Mouse (Mus musculus) heart, embryonic 15.5 days (tissue): ENCODE measurements around the gene Katnbl1. TPM values are rescaled to one million over a fixed set of nuclear protein-coding genes. Genes with fewer than 3 reads are reported as not detected.
"Not testable (repeated sequence)": the region's sequence is repeated elsewhere in the genome, so short reads cannot be mapped to it uniquely, and the experiment has no call there.

Experiments
- ATAC-seq: fragments of 200-750 bp; cut with Nextera tagmentation; replicated peaks from 2 replicates; pipeline ENCODE4 v1.8.0; 2017; ENCODE audit warnings: low read depth, moderate TSS enrichment; ENCODE audit not compliant: insufficient number of reproducible peaks, insufficient read depth, low FRiP score
- H3K27ac ChIP-seq: fragments of 300-500 bp; sonication (generic); 2 replicates; pipeline ENCODE4 v1.5.1; 2015; ENCODE audit warnings: mild to moderate bottlenecking, inconsistent platforms
- H3K27me3 ChIP-seq: fragments of 300-500 bp; sonication (generic); 2 replicates; pipeline ENCODE4 v1.6.1; 2015; ENCODE audit warnings: inconsistent platforms
- H3K36me3 ChIP-seq: fragments of 300-500 bp; sonication (generic); 2 replicates; pipeline ENCODE4 v1.6.1; 2015; ENCODE audit warnings: mild to moderate bottlenecking, inconsistent platforms
- H3K4me1 ChIP-seq: fragments of 300-500 bp; sonication (generic); replicated peaks from 2 replicates; pipeline ENCODE4 v1.6.1; 2015; ENCODE audit warnings: inconsistent platforms
- H3K4me2 ChIP-seq: fragments of 300-500 bp; sonication (generic); 2 replicates; pipeline ENCODE4 v1.6.1; 2015; ENCODE audit warnings: inconsistent platforms, mild to moderate bottlenecking, moderate library complexity
- H3K4me3 ChIP-seq: fragments of 300-500 bp; sonication (generic); 2 replicates; pipeline ENCODE4 v1.5.1; 2015; ENCODE audit warnings: mild to moderate bottlenecking, inconsistent platforms
- H3K9ac ChIP-seq: fragments of 300-500 bp; sonication (generic); 2 replicates; pipeline ENCODE4 v1.6.1; 2015; ENCODE audit warnings: mild to moderate bottlenecking, inconsistent platforms
- H3K9me3 ChIP-seq: fragments of 300-500 bp; sonication (generic); replicated peaks from 2 replicates; pipeline ENCODE4 v1.6.1; 2016; ENCODE audit warnings: inconsistent platforms
- WGBS: fragments of 180-500 bp; shearing (Covaris S2); methylation state at CpG from one replicate; pipeline ENCODE4 v1.1.7; 2015; ENCODE audit warnings: mixed read lengths; 5-methylcytosine and 5-hydroxymethylcytosine counted together
- polyA plus RNA-seq: library from polyadenylated mRNA; unstranded; fragments of >200 nt; fragmentation: Nextera tagmentation; extraction: Ambion mirVana; gene quantifications from 2 replicates; pipeline ENCODE4 v1.2.1, GENCODE M21; 2015

Gene Katnbl1
- polyA plus RNA-seq, 1 experiment from 2014 or later: 20.6 TPM

GRCm38 (mm10) chr2:112396649-112397048 lies 17.6 kb downstream of the Katnbl1 start:
- no peak for ATAC-seq
- no peak overlapping the region for H3K4me3 ChIP-seq
- H3K36me3 ChIP-seq: no peaks in the 10 kb centered on the region
- H3K27me3 ChIP-seq: no peaks in the 10 kb centered on the region
- no peaks in the 10 kb centered on the region for H3K9me3 ChIP-seq
- H3K9ac ChIP-seq: no peak overlapping the region
- H3K27ac ChIP-seq: 0 out of 2 replicates have a peak overlapping the region, but pooled peaks have one; percentile 9
- WGBS: 51% methylated on average over 1 of the region's 1 CpGs
- no peak overlapping the region for H3K4me2 ChIP-seq
- 0 out of 2 replicates have a peak, but pooled peaks cover 5% of the 10 kb centered on the region for H3K4me1 ChIP-seq

- H3K27ac ChIP-seq: no peak overlapping the region
- no peaks in the 10 kb centered on the region for H3K4me1 ChIP-seq
- ATAC-seq: no peak
- no peak overlapping the region for H3K4me3 ChIP-seq
- H3K9ac ChIP-seq: no peak overlapping the region
- peaks cover 35% of the 10 kb centered on the region for H3K36me3 ChIP-seq
- 83% methylated on average over 3 of the region's 3 CpGs for WGBS
- no peaks in the 10 kb centered on the region for H3K27me3 ChIP-seq
- no peak overlapping the region for H3K4me2 ChIP-seq
- no peaks in the 10 kb centered on the region for H3K9me3 ChIP-seq
Measured at GRCm38 (mm10) chr2:112407030-112407429, 28.0 kb downstream of the Katnbl1 start.

- Histone ChIP-seq H3K27ac (no peak overlapping the region), H3K4me2 (no peak overlapping the region), H3K4me1 (no peaks in the 10 kb centered on the region), H3K9me3 (no peaks in the 10 kb centered on the region), H3K36me3 (no peaks in the 10 kb centered on the region), H3K27me3 (no peaks in the 10 kb centered on the region), H3K9ac (no peak overlapping the region), H3K4me3 (no peak overlapping the region)
- ATAC-seq: no peak
- 54% methylated on average over 3 of the region's 3 CpGs for WGBS
Measured at GRCm38 (mm10) chr2:112425308-112425707, 46.3 kb downstream of the Katnbl1 start.

- not testable (repeated sequence) for H3K9ac ChIP-seq, H3K9me3 ChIP-seq, H3K36me3 ChIP-seq, H3K27ac ChIP-seq, H3K27me3 ChIP-seq, ATAC-seq, H3K4me2 ChIP-seq, H3K4me3 ChIP-seq, H3K4me1 ChIP-seq
- WGBS: 80% methylated on average over 3 of the region's 3 CpGs
Measured at GRCm38 (mm10) chr2:112428534-112428933, 49.5 kb downstream of the Katnbl1 start.

- 85% methylated on average over 4 of the region's 4 CpGs for WGBS
- Histone ChIP-seq H3K9ac (no peak overlapping the region), H3K27me3 (no peaks in the 10 kb centered on the region), H3K36me3 (no peaks in the 10 kb centered on the region), H3K4me3 (no peak overlapping the region), H3K4me2 (no peak overlapping the region), H3K9me3 (no peaks in the 10 kb centered on the region), H3K4me1 (no peaks in the 10 kb centered on the region), H3K27ac (no peak overlapping the region)
- ATAC-seq: no peak
Measured at GRCm38 (mm10) chr2:112429665-112430064, 50.7 kb downstream of the Katnbl1 start.

- no peaks in the 10 kb centered on the region for H3K4me1 ChIP-seq
- no peak overlapping the region for H3K9ac ChIP-seq
- H3K36me3 ChIP-seq: no peaks in the 10 kb centered on the region
- no peak overlapping the region for H3K4me2 ChIP-seq
- H3K27me3 ChIP-seq: no peaks in the 10 kb centered on the region
- H3K4me3 ChIP-seq: no peak overlapping the region
- no peak overlapping the region for H3K27ac ChIP-seq
- WGBS: 42% methylated on average over 5 of the region's 5 CpGs
- H3K9me3 ChIP-seq: no peaks in the 10 kb centered on the region
- ATAC-seq: no peak
Measured at GRCm38 (mm10) chr2:112430403-112430802, 51.4 kb downstream of the Katnbl1 start.

GRCm38 (mm10) chr2:112432523-112432922 lies 53.5 kb downstream of the Katnbl1 start:
- Histone ChIP-seq H3K9ac (no peak overlapping the region), H3K36me3 (no peaks in the 10 kb centered on the region), H3K9me3 (no peaks in the 10 kb centered on the region), H3K4me2 (no peak overlapping the region), H3K27ac (no peak overlapping the region), H3K4me3 (no peak overlapping the region), H3K27me3 (no peaks in the 10 kb centered on the region), H3K4me1 (no peaks in the 10 kb centered on the region)
- 85% methylated on average over 2 of the region's 2 CpGs for WGBS
- no peak for ATAC-seq

- Histone ChIP-seq H3K4me3 (no peak overlapping the region), H3K4me2 (no peak overlapping the region), H3K36me3 (no peaks in the 10 kb centered on the region), H3K27ac (no peak overlapping the region), H3K9ac (no peak overlapping the region), H3K4me1 (no peaks in the 10 kb centered on the region), H3K27me3 (no peaks in the 10 kb centered on the region), H3K9me3 (no peaks in the 10 kb centered on the region)
- ATAC-seq: no peak
- 64% methylated on average over 2 of the region's 2 CpGs for WGBS
Measured at GRCm38 (mm10) chr2:112433359-112433758, 54.3 kb downstream of the Katnbl1 start.

- 67% methylated on average over 4 of the region's 4 CpGs for WGBS
- Histone ChIP-seq H3K36me3 (no peaks in the 10 kb centered on the region), H3K4me3 (no peak overlapping the region), H3K4me2 (no peak overlapping the region), H3K4me1 (no peaks in the 10 kb centered on the region), H3K27ac (no peak overlapping the region), H3K9ac (no peak overlapping the region), H3K27me3 (no peaks in the 10 kb centered on the region), H3K9me3 (no peaks in the 10 kb centered on the region)
- no peak for ATAC-seq
Measured at GRCm38 (mm10) chr2:112436292-112436691, 57.3 kb downstream of the Katnbl1 start.

- H3K4me1 ChIP-seq: no peaks in the 10 kb centered on the region
- no peaks in the 10 kb centered on the region for H3K27me3 ChIP-seq
- no peak overlapping the region for H3K4me3 ChIP-seq
- H3K36me3 ChIP-seq: no peaks in the 10 kb centered on the region
- H3K27ac ChIP-seq: no peak overlapping the region
- no peak overlapping the region for H3K4me2 ChIP-seq
- no peak overlapping the region for H3K9ac ChIP-seq
- WGBS: 84% methylated on average over 2 of the region's 2 CpGs
- ATAC-seq: no peak
- no peaks in the 10 kb centered on the region for H3K9me3 ChIP-seq
Measured at GRCm38 (mm10) chr2:112437589-112437988, 58.6 kb downstream of the Katnbl1 start.

GRCm38 (mm10) chr2:112443491-112443890 lies 64.5 kb downstream of the Katnbl1 start:
- 58% methylated on average over 2 of the region's 2 CpGs for WGBS
- no peaks in the 10 kb centered on the region for H3K9me3 ChIP-seq
- no peak overlapping the region for H3K4me2 ChIP-seq
- no peak overlapping the region for H3K9ac ChIP-seq
- H3K4me1 ChIP-seq: no peaks in the 10 kb centered on the region
- H3K4me3 ChIP-seq: no peak overlapping the region
- no peaks in the 10 kb centered on the region for H3K27me3 ChIP-seq
- H3K27ac ChIP-seq: no peak overlapping the region
- H3K36me3 ChIP-seq: no peaks in the 10 kb centered on the region
- no peak for ATAC-seq

- no peak overlapping the region for H3K27ac ChIP-seq
- H3K9me3 ChIP-seq: no peaks in the 10 kb centered on the region
- H3K36me3 ChIP-seq: no peaks in the 10 kb centered on the region
- H3K9ac ChIP-seq: no peak overlapping the region
- no peak overlapping the region for H3K4me3 ChIP-seq
- no peaks in the 10 kb centered on the region for H3K27me3 ChIP-seq
- no peak overlapping the region for H3K4me2 ChIP-seq
- no peaks in the 10 kb centered on the region for H3K4me1 ChIP-seq
- ATAC-seq: no peak
Measured at GRCm38 (mm10) chr2:112445511-112445910, 66.5 kb downstream of the Katnbl1 start.
